Mouse (Mus musculus): ENCODE measurements around the gene Ssr3. TPM values are rescaled to one million over a fixed set of nuclear protein-coding genes. Genes with fewer than 3 reads are reported as not detected.

Ssr3 gene
- polyA plus RNA-seq, 1 experiment from 2014 or later, result 349 TPM

DNA sequence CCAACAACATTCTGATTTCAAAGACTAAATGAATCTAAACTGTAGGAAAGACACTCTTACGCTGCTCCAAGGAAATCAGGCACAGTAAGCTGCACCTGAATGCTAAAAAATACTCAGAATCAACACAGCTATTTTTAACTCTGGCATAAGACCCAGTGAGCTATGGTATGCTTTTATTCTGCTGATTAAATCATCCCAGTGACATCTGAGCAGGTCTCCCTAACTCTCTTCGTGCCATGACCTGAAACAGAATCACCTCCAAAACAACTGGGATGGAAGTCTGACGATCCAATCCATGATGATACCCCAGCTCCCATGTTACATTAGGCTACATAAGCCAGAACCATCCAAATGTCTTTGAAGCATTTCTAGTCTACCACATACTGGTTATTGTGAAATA, 8.0 kb downstream of the Ssr3 start:
- no peaks in the 10 kb centered on the region for H3K27me3 ChIP-seq (replicated peaks; ENCODE audit: control insufficient read depth, insufficient read depth, low read length)
- H3K4me1 ChIP-seq (ENCODE audit: control insufficient read depth, insufficient read depth, low read length), result no peaks in the 10 kb centered on the region
- ATAC-seq (ENCODE audit: low read depth) (no peak), DNase-seq (ENCODE audit: low spot score) (no peak)
- no peaks in the 10 kb centered on the region for H3K9me3 ChIP-seq (ENCODE audit: control insufficient read depth, low read length)
- no peak overlapping the region for H3K27ac ChIP-seq (replicated peaks; ENCODE audit: low read depth, low read length)
- H3K36me3 ChIP-seq (ENCODE audit: control insufficient read depth, insufficient read depth, low read length), result peaks cover 88% of the 10 kb centered on the region
- 69% methylated on average over 3 of the region's 3 CpGs for WGBS
- H3K9ac ChIP-seq (ENCODE audit: low read depth, low read length), result no peak overlapping the region
- H3K4me3 ChIP-seq (ENCODE audit: low read depth, low read length), result no peak overlapping the region
- no peak overlapping the region for H3K4me2 ChIP-seq (ENCODE audit: low read depth, low read length)

DNA sequence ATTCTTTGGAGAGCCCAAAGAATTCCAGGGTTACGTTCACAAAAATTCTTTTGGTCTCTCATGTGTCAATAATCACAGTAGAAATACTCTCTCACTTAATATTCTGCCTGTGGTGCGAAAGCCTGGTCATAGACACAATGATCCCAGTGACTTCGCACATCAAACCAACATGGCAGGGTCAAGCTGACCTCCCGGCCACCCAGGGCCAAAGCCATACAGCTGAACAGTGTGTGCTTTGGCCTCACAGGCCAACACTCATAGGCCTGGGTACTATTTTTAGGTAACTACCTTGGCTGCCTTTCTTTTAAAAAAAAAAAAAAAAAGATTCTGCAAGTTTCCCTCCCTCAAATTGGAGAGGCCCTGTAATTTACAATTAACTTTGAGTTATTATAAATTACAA, 11.3 kb downstream of the Ssr3 start:
- Histone ChIP-seq H3K4me3 (ENCODE audit: low read depth, low read length) (no peak overlapping the region), H3K9me3 (ENCODE audit: control insufficient read depth, low read length) (no peaks in the 10 kb centered on the region), H3K27me3 (replicated peaks; ENCODE audit: control insufficient read depth, insufficient read depth, low read length) (no peaks in the 10 kb centered on the region), H3K9ac (ENCODE audit: low read depth, low read length) (no peak overlapping the region), H3K4me2 (ENCODE audit: low read depth, low read length) (no peak overlapping the region), H3K27ac (replicated peaks; ENCODE audit: low read depth, low read length) (no peak overlapping the region), H3K36me3 (ENCODE audit: control insufficient read depth, insufficient read depth, low read length) (peaks cover 84% of the 10 kb centered on the region), H3K4me1 (ENCODE audit: control insufficient read depth, insufficient read depth, low read length) (no peaks in the 10 kb centered on the region)
- ATAC-seq (ENCODE audit: low read depth) (no peak), DNase-seq (ENCODE audit: low spot score) (no peak)
- 77% methylated on average over 4 of the region's 4 CpGs for WGBS

DNA sequence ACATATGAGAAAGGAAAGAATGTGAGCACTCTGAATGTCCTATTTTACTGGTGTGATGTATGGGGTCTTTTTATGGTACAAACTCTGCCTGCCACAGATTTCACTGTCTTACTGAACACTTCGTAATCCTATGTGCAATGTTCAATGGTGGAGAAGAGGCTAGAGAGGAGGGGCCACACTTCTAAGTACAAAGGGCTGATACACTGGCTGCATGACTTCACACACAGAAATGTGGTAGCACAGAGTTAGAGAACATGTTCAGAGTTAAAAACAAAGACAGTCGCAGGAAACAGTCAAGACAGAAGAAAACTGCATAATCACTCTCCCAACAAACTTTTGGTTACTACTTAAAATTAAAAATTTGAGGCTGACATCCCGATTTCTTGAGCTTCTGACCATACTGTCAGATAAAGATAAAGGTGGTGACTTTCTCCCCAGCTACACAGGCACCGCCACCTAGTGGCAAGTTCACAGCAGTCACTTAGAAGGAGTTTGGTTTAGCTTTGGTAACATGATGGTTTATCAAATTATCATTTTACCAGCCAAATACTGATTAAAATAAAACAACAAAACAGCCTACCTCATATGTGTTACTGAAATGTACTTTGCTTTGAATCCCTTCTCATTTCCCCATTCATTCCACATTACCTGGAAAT, 12.4 kb downstream of the Ssr3 start:
- peak; percentile 45 for DNase-seq (ENCODE audit: low spot score)
- WGBS, result 78% methylated on average over 4 of the region's 4 CpGs
- Histone ChIP-seq H3K9me3 (ENCODE audit: control insufficient read depth, low read length) (no peaks in the 10 kb centered on the region), H3K27me3 (replicated peaks; ENCODE audit: control insufficient read depth, insufficient read depth, low read length) (no peaks in the 10 kb centered on the region), H3K4me3 (ENCODE audit: low read depth, low read length) (no peak overlapping the region), H3K4me2 (ENCODE audit: low read depth, low read length) (no peak overlapping the region), H3K27ac (replicated peaks; ENCODE audit: low read depth, low read length) (no peak overlapping the region), H3K36me3 (ENCODE audit: control insufficient read depth, insufficient read depth, low read length) (peaks cover 77% of the 10 kb centered on the region), H3K4me1 (ENCODE audit: control insufficient read depth, insufficient read depth, low read length) (no peaks in the 10 kb centered on the region), H3K9ac (ENCODE audit: low read depth, low read length) (no peak overlapping the region)
- ATAC-seq (ENCODE audit: low read depth), result no peak

DNA sequence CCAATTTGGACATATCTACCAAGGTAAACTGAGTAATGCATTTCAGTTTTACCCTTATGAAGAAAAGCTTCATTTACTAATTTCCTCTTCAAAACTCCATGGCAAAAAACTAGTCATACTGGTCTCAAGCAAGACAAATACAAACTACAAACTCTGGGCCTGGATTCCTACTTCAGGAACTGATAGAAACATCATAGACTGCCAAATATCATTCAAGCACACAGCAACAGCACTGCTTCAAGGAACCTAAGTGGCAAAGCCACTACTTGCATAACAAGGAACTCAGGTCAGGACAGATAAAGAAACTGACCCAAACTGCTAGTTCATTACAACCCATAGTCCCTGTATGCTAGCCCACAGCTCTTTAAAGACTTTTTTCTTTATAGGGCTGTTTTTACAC, 13.7 kb downstream of the Ssr3 start:
- no peak for ATAC-seq (ENCODE audit: low read depth)
- Histone ChIP-seq H3K9ac (ENCODE audit: low read depth, low read length) (no peak overlapping the region), H3K27ac (replicated peaks; ENCODE audit: low read depth, low read length) (no peak overlapping the region), H3K4me3 (ENCODE audit: low read depth, low read length) (no peak overlapping the region), H3K4me1 (ENCODE audit: control insufficient read depth, insufficient read depth, low read length) (no peaks in the 10 kb centered on the region), H3K9me3 (ENCODE audit: control insufficient read depth, low read length) (no peaks in the 10 kb centered on the region), H3K36me3 (ENCODE audit: control insufficient read depth, insufficient read depth, low read length) (peaks cover 67% of the 10 kb centered on the region), H3K27me3 (replicated peaks; ENCODE audit: control insufficient read depth, insufficient read depth, low read length) (no peaks in the 10 kb centered on the region), H3K4me2 (ENCODE audit: low read depth, low read length) (no peak overlapping the region)
- no peak for DNase-seq (ENCODE audit: low spot score)

DNA sequence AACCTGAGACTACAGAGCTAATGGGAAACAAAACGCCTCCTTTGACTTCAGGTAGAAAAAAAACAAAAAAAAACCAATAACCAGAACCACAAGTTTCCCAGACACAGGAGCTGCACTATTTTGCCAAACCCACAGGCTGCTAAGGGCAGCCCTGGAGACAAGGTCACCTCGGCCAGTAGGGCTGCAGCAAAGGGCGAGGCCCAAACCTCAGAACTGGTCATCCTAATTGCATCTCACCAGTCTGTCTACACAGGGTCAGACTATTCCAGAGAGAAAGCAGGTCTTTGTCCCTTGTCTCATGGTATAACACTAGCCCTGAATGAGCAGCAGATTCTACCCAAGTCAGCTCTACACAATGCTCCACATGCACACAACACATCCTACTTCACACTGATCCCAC, 17.7 kb downstream of the Ssr3 start:
- no peaks in the 10 kb centered on the region for H3K9me3 ChIP-seq (ENCODE audit: control insufficient read depth, low read length)
- WGBS, result 47% methylated on average over 3 of the region's 3 CpGs
- H3K36me3 ChIP-seq (ENCODE audit: control insufficient read depth, insufficient read depth, low read length), result peaks cover 69% of the 10 kb centered on the region
- H3K4me3 ChIP-seq (ENCODE audit: low read depth, low read length), result no peak overlapping the region
- H3K27ac ChIP-seq (replicated peaks; ENCODE audit: low read depth, low read length), result no peak overlapping the region
- no peak for ATAC-seq (ENCODE audit: low read depth)
- H3K4me2 ChIP-seq (ENCODE audit: low read depth, low read length), result no peak overlapping the region
- H3K4me1 ChIP-seq (ENCODE audit: control insufficient read depth, insufficient read depth, low read length), result no peaks in the 10 kb centered on the region
- H3K9ac ChIP-seq (ENCODE audit: low read depth, low read length), result no peak overlapping the region
- DNase-seq (ENCODE audit: low spot score), result no peak
- H3K27me3 ChIP-seq (replicated peaks; ENCODE audit: control insufficient read depth, insufficient read depth, low read length), result no peaks in the 10 kb centered on the region

DNA sequence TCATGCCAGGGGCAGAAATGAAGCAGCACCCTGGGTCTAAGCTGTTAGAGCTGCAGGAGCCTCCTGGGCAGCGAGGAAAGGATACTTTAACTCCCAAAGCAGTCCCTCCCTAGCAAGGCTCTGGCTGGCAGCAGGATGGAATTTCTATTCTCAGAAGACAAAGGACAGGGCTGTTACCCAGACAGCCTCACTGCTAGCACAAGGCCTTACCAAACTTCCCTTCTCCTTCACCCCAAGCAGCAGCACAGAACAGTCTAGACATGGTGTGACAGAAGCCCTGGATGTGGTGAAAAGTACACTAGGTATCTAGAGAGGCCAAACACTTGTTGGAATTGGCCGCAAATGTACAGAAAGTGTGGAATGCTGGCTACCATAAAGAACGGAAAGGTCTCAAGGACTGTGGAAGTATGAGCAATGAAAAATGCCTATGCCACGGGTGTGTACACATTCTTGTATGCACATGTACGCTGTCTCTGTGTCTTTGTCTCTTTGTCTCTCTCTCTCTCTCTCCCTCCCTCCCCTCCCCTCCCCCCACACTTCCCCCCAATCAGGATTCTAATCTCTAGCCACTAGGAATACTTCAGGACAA, 18.7 kb downstream of the Ssr3 start:
- no peaks in the 10 kb centered on the region for H3K4me1 ChIP-seq (ENCODE audit: control insufficient read depth, insufficient read depth, low read length)
- ATAC-seq (ENCODE audit: low read depth) (no peak), DNase-seq (ENCODE audit: low spot score) (no peak)
- H3K27ac ChIP-seq (replicated peaks; ENCODE audit: low read depth, low read length), result no peak overlapping the region
- H3K4me3 ChIP-seq (ENCODE audit: low read depth, low read length), result no peak overlapping the region
- H3K27me3 ChIP-seq (replicated peaks; ENCODE audit: control insufficient read depth, insufficient read depth, low read length), result no peaks in the 10 kb centered on the region
- no peaks in the 10 kb centered on the region for H3K9me3 ChIP-seq (ENCODE audit: control insufficient read depth, low read length)
- H3K9ac ChIP-seq (ENCODE audit: low read depth, low read length), result no peak overlapping the region
- H3K36me3 ChIP-seq (ENCODE audit: control insufficient read depth, insufficient read depth, low read length), result peaks cover 60% of the 10 kb centered on the region
- 77% methylated on average over 5 of the region's 5 CpGs for WGBS
- no peak overlapping the region for H3K4me2 ChIP-seq (ENCODE audit: low read depth, low read length)

DNA sequence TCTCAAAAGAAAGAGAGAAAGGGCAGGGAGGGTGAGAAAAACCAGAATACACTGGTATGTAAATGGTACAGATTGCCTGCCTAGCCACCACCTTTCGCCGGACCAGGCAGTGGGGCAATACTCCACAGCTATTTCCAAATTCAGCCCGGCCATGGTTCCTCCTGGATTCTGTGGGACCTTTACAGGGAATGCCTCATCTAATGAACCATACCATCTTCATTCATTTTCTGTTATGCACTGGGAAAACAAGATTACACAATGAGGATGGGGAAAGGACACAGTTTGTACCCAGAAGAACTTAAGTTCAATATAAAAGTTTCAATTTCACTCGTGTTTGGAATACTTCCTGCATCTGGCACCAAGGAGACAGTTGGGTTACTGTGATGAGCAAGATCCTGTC, 19.9 kb downstream of the Ssr3 start:
- ATAC-seq (ENCODE audit: low read depth), result no peak
- Histone ChIP-seq H3K4me3 (ENCODE audit: low read depth, low read length) (no peak overlapping the region), H3K4me1 (ENCODE audit: control insufficient read depth, insufficient read depth, low read length) (no peaks in the 10 kb centered on the region), H3K27ac (replicated peaks; ENCODE audit: low read depth, low read length) (no peak overlapping the region), H3K9me3 (ENCODE audit: control insufficient read depth, low read length) (no peaks in the 10 kb centered on the region), H3K9ac (ENCODE audit: low read depth, low read length) (no peak overlapping the region), H3K4me2 (ENCODE audit: low read depth, low read length) (no peak overlapping the region), H3K36me3 (ENCODE audit: control insufficient read depth, insufficient read depth, low read length) (peaks cover 53% of the 10 kb centered on the region), H3K27me3 (replicated peaks; ENCODE audit: control insufficient read depth, insufficient read depth, low read length) (no peaks in the 10 kb centered on the region)
- no peak for DNase-seq (ENCODE audit: low spot score)
- WGBS, result 89% methylated on average over 4 of the region's 4 CpGs

DNA sequence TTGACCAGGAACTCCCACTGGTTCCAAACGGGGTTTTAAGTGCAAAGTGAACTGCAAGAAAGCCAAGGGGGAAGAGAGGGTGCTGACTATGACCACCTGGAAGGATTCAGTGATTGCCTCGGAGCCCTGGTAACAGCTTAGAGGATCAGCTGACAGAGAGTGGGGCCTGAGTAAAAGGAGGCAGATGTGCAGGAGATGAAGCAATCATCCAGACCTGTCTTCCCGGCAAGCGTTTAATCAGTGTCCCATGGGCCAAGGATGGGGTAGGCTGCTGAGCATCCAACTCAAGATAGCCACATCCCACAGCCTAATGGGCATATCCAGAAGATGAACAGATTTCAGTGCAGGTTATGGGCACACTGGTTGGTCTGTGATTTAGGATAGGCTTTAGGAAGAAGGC, 24.5 kb downstream of the Ssr3 start:
- H3K4me1 ChIP-seq (ENCODE audit: control insufficient read depth, insufficient read depth, low read length), result no peaks in the 10 kb centered on the region
- no peak overlapping the region for H3K27ac ChIP-seq (replicated peaks; ENCODE audit: low read depth, low read length)
- H3K36me3 ChIP-seq (ENCODE audit: control insufficient read depth, insufficient read depth, low read length), result peaks cover 28% of the 10 kb centered on the region

More for the DNA sequence above, 24.5 kb downstream of the Ssr3 start:
- H3K9me3 ChIP-seq (ENCODE audit: control insufficient read depth, low read length), result no peaks in the 10 kb centered on the region
- 59% methylated on average over 4 of the region's 4 CpGs for WGBS
- no peak overlapping the region for H3K9ac ChIP-seq (ENCODE audit: low read depth, low read length)
- no peak overlapping the region for H3K4me2 ChIP-seq (ENCODE audit: low read depth, low read length)
- H3K4me3 ChIP-seq (ENCODE audit: low read depth, low read length), result no peak overlapping the region
- H3K27me3 ChIP-seq (replicated peaks; ENCODE audit: control insufficient read depth, insufficient read depth, low read length), result no peaks in the 10 kb centered on the region
- DNase-seq (ENCODE audit: low spot score) (no peak), ATAC-seq (ENCODE audit: low read depth) (peak; percentile 56; the same call in 1 of the 2 replicates)
